Mouse (Mus musculus): ENCODE results near the gene 1810046K07Rik.

1810046K07Rik gene

DNA sequence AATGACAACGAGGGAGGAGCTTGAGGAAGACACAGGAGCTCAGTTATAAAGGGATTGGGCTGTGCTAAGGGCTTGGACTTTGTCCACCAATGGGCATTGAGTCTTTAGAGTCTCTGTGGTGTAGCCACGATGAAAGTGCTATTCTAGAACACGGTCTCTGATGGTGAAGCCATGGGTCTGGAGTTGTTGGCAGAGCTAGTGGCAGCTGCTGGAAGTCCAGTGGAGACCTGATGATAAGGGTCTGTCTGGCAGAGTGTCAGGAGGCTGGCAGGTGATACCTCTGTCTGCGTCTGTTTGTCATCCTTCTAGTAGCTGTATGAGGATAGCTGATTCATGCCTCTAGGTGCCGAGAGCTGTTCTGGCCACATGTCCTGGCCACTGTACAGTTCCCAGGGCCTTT is 24.7 kb downstream of the 1810046K07Rik start:
- no peak for DNase-seq

DNA sequence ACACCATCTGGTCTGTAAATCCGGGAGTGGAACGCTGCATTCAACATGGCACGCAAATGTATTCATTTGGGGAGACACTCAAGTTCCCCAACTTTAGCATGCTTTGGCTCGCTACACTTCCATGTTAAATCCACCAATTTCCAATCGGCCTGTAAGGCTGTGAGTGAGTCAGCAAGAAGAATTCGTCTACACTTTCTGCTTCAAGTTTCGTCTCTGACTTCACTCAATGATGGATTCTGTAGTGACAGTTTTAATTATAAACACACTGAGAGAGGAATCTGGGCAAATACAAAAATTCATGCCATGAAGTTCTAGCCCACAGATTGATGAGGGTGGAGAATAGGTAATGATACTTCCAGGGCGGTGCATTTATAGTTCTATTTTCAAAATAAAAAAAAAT is 35.2 kb downstream of the 1810046K07Rik start:
- DNase-seq, result no peak

DNA sequence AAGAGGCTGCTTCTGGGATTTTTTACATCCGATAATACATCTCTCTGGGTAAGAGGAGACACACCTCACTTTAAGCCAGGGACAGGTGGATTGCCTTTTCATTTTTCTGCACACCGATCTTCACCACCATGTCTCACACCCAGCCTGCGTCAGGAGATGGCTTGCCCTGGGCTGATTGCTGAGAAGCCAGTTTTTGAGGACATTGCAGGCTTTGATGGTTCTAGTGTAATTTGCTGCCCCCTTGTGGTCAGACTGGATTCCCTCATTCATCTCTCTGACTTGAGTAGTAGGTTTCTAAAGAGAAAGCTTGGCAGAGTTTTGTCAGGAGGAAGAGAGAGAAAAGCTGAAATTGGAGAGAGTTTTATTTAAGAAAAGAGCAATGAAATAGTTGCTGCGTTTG is 36.0 kb downstream of the 1810046K07Rik start:
- peak; percentile 87 for DNase-seq

DNA sequence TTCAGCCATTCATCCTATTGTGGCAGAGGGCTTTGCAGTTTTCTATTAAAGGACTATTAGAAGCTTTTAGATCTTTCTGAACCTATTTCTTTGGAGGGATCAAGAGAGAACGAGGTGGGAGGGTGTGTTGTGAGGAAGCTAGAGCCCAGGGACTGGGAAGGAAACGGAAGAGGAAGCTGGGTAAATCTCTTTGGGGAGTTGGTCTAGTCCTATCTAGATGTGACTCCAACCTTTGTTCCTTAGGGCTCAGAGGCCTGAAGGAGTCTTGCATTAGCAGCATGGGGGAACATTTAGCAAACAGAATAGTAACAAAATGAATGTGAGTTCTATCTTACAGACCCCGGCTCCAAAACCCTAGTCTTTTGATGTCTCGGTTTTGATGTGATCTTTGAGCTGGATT is 37.7 kb downstream of the 1810046K07Rik start:
- DNase-seq, result no peak

DNA sequence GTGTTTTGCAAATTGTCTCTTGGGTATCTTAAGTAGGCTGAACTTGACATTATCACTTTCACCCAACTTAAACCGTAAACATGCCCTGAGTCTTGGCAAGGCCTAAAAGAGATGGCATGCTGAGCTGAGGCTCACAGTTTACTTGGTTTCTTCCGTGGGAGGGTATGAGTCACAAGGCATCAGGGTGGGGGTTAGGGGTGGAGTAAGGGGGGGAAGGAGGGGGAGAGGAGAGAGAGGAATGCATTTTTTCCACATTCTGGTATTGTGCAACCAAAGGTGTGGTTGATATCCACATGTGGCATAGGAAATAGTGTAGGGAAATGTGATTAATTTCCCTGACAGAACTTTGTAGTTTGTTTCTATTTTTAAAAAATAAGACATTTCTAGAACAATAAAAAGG is 42.6 kb downstream of the 1810046K07Rik start:
- peak; percentile 50 for DNase-seq

DNA sequence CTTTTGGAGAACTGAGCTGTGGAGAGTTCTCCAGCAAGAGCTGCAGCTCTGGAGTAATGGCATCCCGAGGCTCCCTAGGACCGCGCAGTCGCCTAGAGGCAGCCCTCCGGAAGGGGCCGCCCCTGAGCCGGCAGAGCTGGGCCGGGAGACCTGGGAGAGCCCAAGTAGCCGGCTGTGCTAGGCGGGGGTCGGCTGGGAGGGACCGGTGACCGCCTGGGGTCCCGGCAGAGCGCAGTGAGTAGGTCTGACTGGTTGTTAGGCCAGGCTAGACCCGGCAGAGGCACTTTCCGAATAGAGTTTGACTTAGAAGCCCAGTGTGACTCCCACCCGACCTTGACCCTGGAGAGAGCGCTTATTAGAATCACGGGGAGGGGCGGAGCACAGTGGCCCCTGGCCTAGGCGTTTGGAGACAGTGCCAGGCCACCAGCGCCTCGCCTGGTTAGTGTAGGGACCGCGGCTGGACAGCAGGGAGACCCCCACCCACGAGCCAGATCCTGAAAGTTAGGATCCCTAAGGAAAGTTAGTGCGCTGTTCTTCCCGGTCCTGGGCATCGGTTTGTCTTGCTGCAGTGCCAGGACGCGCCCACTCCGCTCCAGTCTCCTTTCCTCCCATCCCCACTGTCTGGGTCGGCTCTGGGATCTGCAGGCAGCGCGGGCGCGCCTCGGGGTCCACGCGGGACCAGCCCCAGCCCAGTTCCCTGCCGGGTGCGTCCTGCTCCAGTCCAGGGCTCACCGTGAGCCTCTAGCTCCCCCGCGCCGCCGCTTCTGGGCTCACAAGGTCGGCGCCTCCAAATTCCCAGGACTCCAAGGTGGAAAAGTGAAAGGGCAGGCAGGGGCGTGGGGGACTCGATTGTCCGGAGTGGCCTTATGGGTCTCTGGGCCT is 50.0 kb downstream of the 1810046K07Rik start, which contains the start of gene Colca2:
Colca2 (minus strand) TSS at position 70 of the 882 bp plus-strand sequence.
- peak; percentile 86 for DNase-seq

DNA sequence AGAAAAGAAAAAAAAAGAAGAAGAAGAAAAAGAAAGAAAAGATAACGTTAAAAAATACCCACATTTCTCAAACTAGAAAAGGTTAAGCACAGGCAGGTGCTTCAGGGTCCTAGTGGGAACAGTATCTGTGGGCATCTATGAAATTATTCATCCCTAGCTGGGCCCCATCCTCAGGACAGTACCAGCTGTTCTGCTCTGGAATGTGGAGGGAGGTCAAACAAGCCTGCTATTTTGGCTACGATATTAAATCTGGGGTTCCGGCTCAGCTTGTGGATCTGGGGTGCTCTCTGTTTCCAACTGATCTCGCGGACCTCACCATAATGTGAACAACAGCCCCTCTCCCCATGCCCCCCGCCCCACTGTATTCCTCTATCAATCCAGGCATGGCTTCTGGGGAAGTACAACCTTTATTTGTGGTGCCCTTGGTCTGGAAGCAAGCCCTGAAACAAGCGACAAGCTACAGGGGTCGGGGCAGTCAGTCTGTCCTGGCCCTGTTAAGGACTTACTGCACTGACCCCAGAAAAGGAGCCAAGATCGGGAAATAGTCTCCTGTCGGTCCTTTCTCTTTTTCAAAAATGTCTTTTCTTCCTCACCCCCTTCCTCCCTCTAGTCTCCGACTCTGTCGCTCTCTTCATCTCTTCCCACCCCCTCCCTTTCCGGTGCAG is 50.8 kb downstream of the 1810046K07Rik start:
- no peak for DNase-seq

DNA sequence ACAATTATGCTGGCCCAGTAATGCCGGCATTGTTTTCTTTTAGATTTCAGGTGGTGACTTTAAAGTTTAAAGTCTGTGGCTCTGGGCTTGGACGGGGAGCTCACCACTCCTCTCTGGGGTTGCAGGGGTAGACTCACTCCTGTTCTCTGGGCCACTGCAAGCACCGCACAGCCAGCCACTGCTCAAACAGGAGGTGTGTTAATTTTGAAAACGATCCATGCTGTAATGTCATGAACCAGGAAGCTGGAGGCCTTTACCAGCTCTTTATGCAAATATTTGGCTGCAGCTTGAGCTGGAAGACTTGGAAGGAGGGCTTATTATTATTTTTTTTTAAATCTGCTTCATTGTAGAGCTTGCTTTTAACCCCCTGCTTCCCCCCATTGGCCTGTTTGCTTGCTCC is 54.0 kb downstream of the 1810046K07Rik start:
- peak; percentile 24 for DNase-seq

DNA sequence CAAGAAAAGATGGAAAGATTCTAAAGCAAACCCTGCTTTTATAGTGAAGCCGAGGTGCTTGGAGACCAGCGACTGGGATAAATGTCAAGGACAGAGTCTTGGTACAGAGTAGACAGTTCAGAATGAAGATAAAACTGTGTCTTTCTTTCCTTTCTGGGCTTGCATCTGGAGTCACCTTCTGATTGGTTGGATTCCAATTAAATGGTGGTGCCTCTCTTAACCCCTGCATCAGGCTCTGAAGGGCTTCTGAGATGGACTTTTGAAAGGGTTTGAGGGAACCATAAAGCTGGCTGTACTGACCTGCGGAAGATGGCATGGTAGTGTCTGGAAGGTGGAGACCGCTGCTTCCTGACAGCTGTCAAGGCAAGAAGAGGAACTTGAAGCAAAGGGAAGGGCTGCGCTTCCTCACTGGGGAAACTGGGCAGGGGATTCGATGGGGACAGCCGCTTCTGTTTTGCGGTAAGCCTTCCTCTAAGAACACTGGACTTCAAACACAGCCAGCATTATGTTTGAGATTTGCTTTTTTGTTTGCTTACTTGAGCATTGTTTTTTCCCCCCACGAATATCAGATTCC is 55.0 kb downstream of the 1810046K07Rik start:
- DNase-seq, result no peak

DNA sequence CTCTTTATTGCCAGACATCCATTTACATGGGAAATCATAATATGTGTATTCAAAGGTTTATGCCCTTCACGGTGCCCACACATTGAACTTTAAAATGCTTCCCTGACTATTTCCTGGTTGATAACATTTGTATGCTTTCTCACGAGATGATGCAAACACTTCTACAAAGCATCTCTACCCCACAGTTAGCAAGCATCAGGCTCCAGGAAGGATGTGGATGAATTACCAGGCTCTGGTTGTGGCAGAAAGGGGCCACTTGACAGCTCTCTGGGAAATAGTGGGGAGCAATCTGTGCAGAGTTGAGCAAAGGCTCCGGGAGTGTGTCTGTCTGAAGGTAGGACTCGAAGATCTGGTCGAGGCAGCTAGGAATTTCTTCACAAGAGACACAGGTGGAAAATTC is 56.6 kb downstream of the 1810046K07Rik start:
- no peak for DNase-seq

DNA sequence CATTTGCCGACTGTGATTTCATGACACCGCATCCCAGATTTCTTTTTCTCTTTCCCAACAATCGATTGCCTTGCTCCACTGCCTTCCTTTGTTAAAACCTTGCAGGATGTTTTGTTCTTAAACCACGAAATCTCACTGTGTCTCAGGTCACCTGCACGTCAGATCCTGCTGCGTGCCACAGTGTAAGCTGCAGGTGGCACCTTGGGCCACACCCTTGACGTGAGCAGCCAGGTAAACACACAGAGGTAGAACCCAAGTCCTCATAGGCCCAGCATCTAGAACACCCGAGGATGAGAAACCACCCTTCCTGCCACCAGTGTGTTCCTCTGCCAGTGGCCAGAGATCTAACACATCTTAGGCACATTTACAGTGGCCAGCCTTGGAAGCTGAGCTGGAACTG is 57.6 kb downstream of the 1810046K07Rik start:
- no peak for DNase-seq

DNA sequence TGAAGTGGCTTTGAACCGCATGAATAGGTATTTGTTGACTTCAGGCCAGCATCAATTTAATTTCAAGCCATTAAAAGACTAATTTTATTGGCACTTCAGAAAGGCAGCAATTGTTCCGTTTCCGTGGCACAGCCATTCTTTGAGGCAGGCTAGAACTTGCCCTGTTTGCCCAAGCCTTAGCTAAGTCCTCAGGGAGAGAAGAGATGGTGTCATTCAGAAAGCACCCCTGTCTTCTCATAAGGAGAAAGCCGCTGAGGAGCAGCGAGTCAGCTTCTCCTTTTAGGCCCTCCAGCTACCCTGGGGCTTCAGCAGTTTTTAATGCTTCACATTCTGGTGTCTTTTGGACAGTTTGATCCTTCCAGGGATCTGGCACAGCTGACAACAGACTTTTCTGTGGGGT is 59.9 kb downstream of the 1810046K07Rik start:
- no peak for DNase-seq

DNA sequence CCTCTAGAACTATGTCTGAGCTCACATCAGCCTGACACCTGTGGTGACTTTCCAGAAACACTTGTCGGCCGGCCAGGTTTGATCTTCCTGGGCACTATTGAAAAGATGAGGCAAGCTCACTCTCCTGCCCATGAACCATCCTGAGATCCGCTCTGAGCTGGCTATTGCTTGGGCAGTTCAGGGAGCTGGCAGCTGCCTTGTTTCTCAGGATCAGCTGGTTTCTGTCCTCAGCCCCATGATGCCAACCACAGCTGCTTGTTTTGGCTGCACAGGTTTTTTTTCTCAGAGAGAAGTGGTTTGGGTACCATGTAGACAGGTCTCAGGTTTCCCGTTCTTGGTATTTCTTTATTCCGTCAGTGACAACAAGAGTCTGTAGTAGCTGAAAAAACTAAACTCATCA is 70.3 kb downstream of the 1810046K07Rik start:
- no peak for DNase-seq

DNA sequence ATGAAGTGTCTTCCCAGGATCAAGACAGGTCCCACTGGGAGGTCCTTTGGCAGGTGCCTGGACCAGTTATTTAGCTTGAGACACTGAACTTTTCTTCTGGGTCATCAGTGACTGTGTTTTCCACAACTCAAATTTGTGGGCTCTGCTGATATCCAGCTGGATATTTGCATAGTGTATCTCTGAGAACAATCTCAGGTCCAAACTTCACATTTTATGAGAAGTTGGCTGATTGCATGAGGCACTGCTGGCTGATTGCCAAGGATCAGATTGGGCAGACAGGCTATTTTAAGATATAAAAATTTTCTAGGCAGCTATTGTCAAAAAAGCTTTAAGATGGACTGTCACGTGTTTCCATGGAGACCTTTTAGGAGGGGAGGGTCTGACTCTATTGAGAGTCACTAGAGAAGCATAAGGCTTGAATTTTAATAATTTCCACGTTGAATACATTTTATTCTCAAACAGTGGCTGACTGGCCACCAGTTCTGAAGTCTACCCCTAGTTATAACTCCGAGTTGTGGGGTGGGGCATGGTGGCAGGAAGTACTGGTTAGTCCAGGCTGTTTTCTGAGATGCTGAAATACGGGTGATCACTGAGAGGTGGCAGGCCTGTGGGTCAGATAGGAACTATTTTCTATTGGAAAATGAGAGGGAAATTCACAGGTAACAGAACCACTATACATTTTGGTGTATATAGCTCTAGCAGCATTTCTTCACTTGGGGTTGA is 71.8 kb downstream of the 1810046K07Rik start:
- DNase-seq, result no peak

Data from lung, postnatal 14 days (tissue).